Mouse (Mus musculus) myocyte (in vitro differentiated cells): ENCODE data around the gene Hist1h2ba.

Experiments
- CEBPB ChIP-seq: IDR thresholded peaks from 2 replicates; pipeline ENCODE4 v1.6.1; 2011; ENCODE audit warnings: mild to moderate bottlenecking, moderate library complexity; ENCODE audit not compliant: poor library complexity, insufficient read depth, severe bottlenecking
- E2F4 ChIP-seq: IDR thresholded peaks from one replicate; pipeline ENCODE4 v1.6.1; 2011; ENCODE audit warnings: mild to moderate bottlenecking, control low read depth, moderate library complexity; ENCODE audit not compliant: insufficient read depth
- MAX ChIP-seq: IDR thresholded peaks from one replicate; pipeline ENCODE4 v1.6.1; 2011; ENCODE audit warnings: low read depth, mild to moderate bottlenecking, control low read depth
- MYOD1 ChIP-seq, 3 experiments: IDR thresholded peaks; one replicate each; pipeline ENCODE4 v1.6.1; 2011; ENCODE audit warnings: control low read depth in 2 of 3, low read depth in 2 of 3, mild to moderate bottlenecking in 2 of 3, moderate library complexity in 1 of 3; ENCODE audit not compliant: insufficient read length in 2 of 3, control insufficient read depth in 1 of 3
- MYOG ChIP-seq, 3 experiments: IDR thresholded peaks; one replicate each; pipeline ENCODE4 v1.6.1; 2011; ENCODE audit warnings: control low read depth in 2 of 3, low read depth in 2 of 3, mild to moderate bottlenecking in 2 of 3; ENCODE audit not compliant: insufficient read length in 2 of 3, control insufficient read depth in 1 of 3, insufficient read depth in 1 of 3
- POLR2A ChIP-seq: IDR thresholded peaks from one replicate; pipeline ENCODE4 v1.6.1; 2011; ENCODE audit warnings: low read depth, mild to moderate bottlenecking, control low read depth, moderate library complexity; ENCODE audit not compliant: insufficient read length
- POLR2AphosphoS2 ChIP-seq: IDR thresholded peaks from one replicate; pipeline ENCODE4 v1.6.1; 2011; ENCODE audit warnings: low read depth, control low read depth; ENCODE audit not compliant: insufficient read length
- REST ChIP-seq: IDR thresholded peaks from one replicate; pipeline ENCODE4 v1.6.1; 2011; ENCODE audit warnings: mild to moderate bottlenecking, control low read depth, moderate library complexity; ENCODE audit not compliant: insufficient read depth, insufficient read length
- SRF ChIP-seq: IDR thresholded peaks from one replicate; pipeline ENCODE4 v1.6.1; 2011; ENCODE audit warnings: low read depth; ENCODE audit not compliant: control insufficient read depth, insufficient read length
- TCF12 ChIP-seq: IDR thresholded peaks from one replicate; pipeline ENCODE4 v1.6.1; 2011; ENCODE audit warnings: mild to moderate bottlenecking, control low read depth; ENCODE audit not compliant: poor library complexity, insufficient read depth, severe bottlenecking
- USF1 ChIP-seq: IDR thresholded peaks from one replicate; pipeline ENCODE4 v1.6.1; 2011; ENCODE audit warnings: low read depth, mild to moderate bottlenecking, control low read depth, moderate library complexity

DNA sequence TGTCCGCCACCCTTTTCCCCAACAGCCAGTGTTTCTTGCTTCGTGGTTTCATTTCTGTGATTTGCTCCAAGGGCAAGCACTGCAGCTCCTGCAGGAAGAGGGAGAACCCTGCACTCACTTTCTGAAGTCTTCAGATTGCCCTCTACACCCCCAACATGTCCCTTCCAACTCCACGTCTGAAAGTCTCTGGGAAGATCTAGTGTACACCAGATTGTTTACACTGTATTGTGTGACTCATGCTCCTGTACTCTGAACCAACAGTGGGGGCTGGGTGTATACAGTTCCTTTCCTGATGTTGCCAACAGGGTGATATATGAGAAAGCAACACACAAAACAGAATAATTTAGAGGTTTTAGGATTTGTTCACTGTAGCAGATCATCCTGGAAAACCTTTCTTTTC, 5.3 kb downstream of the Hist1h2ba start:
- TF ChIP-seq REST: no peak
- no peak for TF ChIP-seq TCF12
- no peak for TF ChIP-seq POLR2AphosphoS2
- TF ChIP-seq SRF: no peak
- TF ChIP-seq POLR2A: no peak
- TF ChIP-seq E2F4: no peak
- TF ChIP-seq MYOD1 (IDR thresholded peaks at IDR 0.05; ENCODE audit: control insufficient read depth in 1 of 3, insufficient read length in 2 of 3, low read depth in 2 of 3): no peak
- TF ChIP-seq MAX: no peak
- no peak for TF ChIP-seq USF1
- no peak for TF ChIP-seq MYOG (IDR thresholded peaks at IDR 0.05; ENCODE audit: control insufficient read depth in 1 of 3, insufficient read depth in 1 of 3, insufficient read length in 2 of 3, low read depth in 2 of 3)
- TF ChIP-seq CEBPB: no peak
